Mouse (Mus musculus): ENCODE data around the gene Daam1. TPM values are rescaled to one million over a fixed set of nuclear protein-coding genes. Genes with fewer than 3 reads are reported as not detected.

Gene Daam1
- polyA plus RNA-seq, 1 experiment from 2014 or later: 10.4 TPM

- Histone ChIP-seq H3K27ac (no peak overlapping the region), H3K4me3 (no peak overlapping the region), H3K9ac (no peak overlapping the region), H3K4me1 (peaks cover 36% of the 10 kb centered on the region), H3K4me2 (no peak overlapping the region), H3K9me3 (no peaks in the 10 kb centered on the region), H3K36me3 (peaks cover 20% of the 10 kb centered on the region), H3K27me3 (no peaks in the 10 kb centered on the region)
- WGBS: 94% methylated on average over 6 of the region's 6 CpGs
- no peak for ATAC-seq (ENCODE audit: insufficient number of reproducible peaks, insufficient read depth, low FRiP score, low TSS enrichment, low read depth)
Measured at GRCm38 (mm10) chr12:71901859-71902258, 71.0 kb downstream of the Daam1 start.

- Histone ChIP-seq H3K9ac (no peak overlapping the region), H3K27me3 (no peaks in the 10 kb centered on the region), H3K4me3 (no peak overlapping the region), H3K36me3 (peaks cover 17% of the 10 kb centered on the region), H3K4me1 (peaks cover 36% of the 10 kb centered on the region), H3K27ac (no peak overlapping the region), H3K9me3 (no peaks in the 10 kb centered on the region), H3K4me2 (no peak overlapping the region)
- WGBS: 96% methylated on average over 1 of the region's 1 CpGs
- ATAC-seq (ENCODE audit: insufficient number of reproducible peaks, insufficient read depth, low FRiP score, low TSS enrichment, low read depth): no peak
Measured at GRCm38 (mm10) chr12:71902317-71902716, 71.4 kb downstream of the Daam1 start.

DNA sequence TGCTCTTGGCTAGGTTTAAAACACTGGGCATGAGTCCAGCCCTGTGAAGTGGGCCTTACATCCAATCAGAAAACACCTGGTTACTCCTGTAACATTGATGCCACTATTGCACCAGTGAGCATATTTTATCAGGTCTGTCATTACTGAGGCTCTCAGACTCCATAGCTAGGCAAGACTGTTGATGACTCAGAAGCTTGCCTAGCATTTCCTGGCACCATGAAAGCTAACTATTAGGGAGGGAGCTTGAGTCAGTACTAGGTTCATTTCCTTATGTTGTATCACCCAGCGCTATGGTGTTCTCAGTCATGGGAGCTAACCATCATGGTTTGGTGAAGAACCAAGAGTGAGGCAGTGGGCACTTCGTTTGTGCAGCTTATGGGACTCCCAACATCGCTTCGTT lies 72.3 kb downstream of the Daam1 start:
- 96% methylated on average over 4 of the region's 4 CpGs for WGBS

GRCm38 (mm10) chr12:71904310-71904709 lies 73.4 kb downstream of the Daam1 start:
- Histone ChIP-seq H3K36me3 (peaks cover 15% of the 10 kb centered on the region), H3K9me3 (no peaks in the 10 kb centered on the region), H3K27me3 (no peaks in the 10 kb centered on the region), H3K4me1 (peaks cover 16% of the 10 kb centered on the region), H3K27ac (no peak overlapping the region), H3K4me2 (no peak overlapping the region), H3K9ac (no peak overlapping the region), H3K4me3 (no peak overlapping the region)
- ATAC-seq (ENCODE audit: insufficient number of reproducible peaks, insufficient read depth, low FRiP score, low TSS enrichment, low read depth): no peak
- 88% methylated on average over 4 of the region's 4 CpGs for WGBS

More for the DNA sequence above, 72.3 kb downstream of the Daam1 start:
- H3K27me3 ChIP-seq: no peaks in the 10 kb centered on the region
- peaks cover 27% of the 10 kb centered on the region for H3K4me1 ChIP-seq
- no peak for ATAC-seq (ENCODE audit: insufficient number of reproducible peaks, insufficient read depth, low FRiP score, low TSS enrichment, low read depth)
- H3K9ac ChIP-seq: no peak overlapping the region
- H3K36me3 ChIP-seq: peaks cover 15% of the 10 kb centered on the region
- H3K4me3 ChIP-seq: no peak overlapping the region
- no peaks in the 10 kb centered on the region for H3K9me3 ChIP-seq
- H3K4me2 ChIP-seq: no peak overlapping the region
- H3K27ac ChIP-seq: no peak overlapping the region

- 84% methylated on average over 4 of the region's 4 CpGs for WGBS
- Histone ChIP-seq H3K9me3 (no peaks in the 10 kb centered on the region), H3K36me3 (peaks cover 15% of the 10 kb centered on the region), H3K27me3 (no peaks in the 10 kb centered on the region), H3K4me2 (no peak overlapping the region), H3K27ac (no peak overlapping the region), H3K4me1 (peaks cover 12% of the 10 kb centered on the region), H3K4me3 (no peak overlapping the region), H3K9ac (no peak overlapping the region)
- no peak for ATAC-seq (ENCODE audit: insufficient number of reproducible peaks, insufficient read depth, low FRiP score, low TSS enrichment, low read depth)
Measured at GRCm38 (mm10) chr12:71904926-71905325, 74.0 kb downstream of the Daam1 start.

GRCm38 (mm10) chr12:71905640-71906320 lies 74.9 kb downstream of the Daam1 start:
- peak overlapping the region; percentile 55; the same call in 1 of the 2 replicates for H3K27ac ChIP-seq
- no peaks in the 10 kb centered on the region for H3K27me3 ChIP-seq
- H3K4me2 ChIP-seq: no peak overlapping the region
- H3K9me3 ChIP-seq: no peaks in the 10 kb centered on the region
- no peak overlapping the region for H3K9ac ChIP-seq
- ATAC-seq (ENCODE audit: insufficient number of reproducible peaks, insufficient read depth, low FRiP score, low TSS enrichment, low read depth): no peak
- peaks cover 15% of the 10 kb centered on the region for H3K36me3 ChIP-seq
- no peak overlapping the region for H3K4me3 ChIP-seq
- H3K4me1 ChIP-seq: peaks cover 12% of the 10 kb centered on the region
- WGBS: 87% methylated on average over 13 of the region's 13 CpGs

- no peaks in the 10 kb centered on the region for H3K27me3 ChIP-seq
- H3K9me3 ChIP-seq: no peaks in the 10 kb centered on the region
- H3K4me2 ChIP-seq: no peak overlapping the region
- no peak overlapping the region for H3K9ac ChIP-seq
- H3K36me3 ChIP-seq: peaks cover 15% of the 10 kb centered on the region
- H3K4me1 ChIP-seq: peaks cover 12% of the 10 kb centered on the region
- 0 out of 2 replicates have a peak, but pooled peaks have one; percentile 15 for ATAC-seq (ENCODE audit: insufficient number of reproducible peaks, insufficient read depth, low FRiP score, low TSS enrichment, low read depth)
- WGBS: 81% methylated on average over 12 of the region's 12 CpGs
- no peak overlapping the region for H3K4me3 ChIP-seq
- 0 out of 2 replicates have a peak overlapping the region, but pooled peaks have one; percentile 22 for H3K27ac ChIP-seq
Measured at GRCm38 (mm10) chr12:71906582-71907267, 75.8 kb downstream of the Daam1 start.

DNA sequence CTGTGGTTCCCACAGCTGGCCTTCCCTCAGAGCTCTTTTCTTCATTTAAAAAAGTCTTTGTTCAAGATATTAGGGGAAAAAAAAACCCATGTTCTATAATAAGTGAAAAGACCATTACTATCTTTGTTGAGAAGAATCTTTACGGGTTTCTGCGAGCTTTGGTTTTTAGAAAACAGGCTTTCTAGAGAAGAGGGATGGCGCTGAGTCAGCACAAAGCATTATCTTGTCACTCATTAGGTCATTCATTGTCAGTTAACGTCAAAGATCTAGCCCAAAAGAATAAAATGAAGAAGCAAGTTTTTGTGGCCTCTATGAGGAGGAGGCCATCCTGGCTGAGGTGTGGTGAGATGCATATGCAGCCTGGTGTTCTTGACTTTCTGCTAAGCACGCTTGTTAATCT lies 78.1 kb downstream of the Daam1 start:
- Histone ChIP-seq H3K4me1 (peaks cover 15% of the 10 kb centered on the region), H3K27me3 (no peaks in the 10 kb centered on the region), H3K36me3 (no peaks in the 10 kb centered on the region), H3K9me3 (no peaks in the 10 kb centered on the region), H3K4me2 (no peak overlapping the region), H3K4me3 (no peak overlapping the region), H3K9ac (no peak overlapping the region), H3K27ac (no peak overlapping the region)
- no peak for ATAC-seq (ENCODE audit: insufficient number of reproducible peaks, insufficient read depth, low FRiP score, low TSS enrichment, low read depth)
- 89% methylated on average over 5 of the region's 5 CpGs for WGBS

GRCm38 (mm10) chr12:71910246-71910645 lies 79.4 kb downstream of the Daam1 start:
- no peak overlapping the region for H3K4me2 ChIP-seq
- no peaks in the 10 kb centered on the region for H3K9me3 ChIP-seq
- H3K4me3 ChIP-seq: no peak overlapping the region
- no peaks in the 10 kb centered on the region for H3K36me3 ChIP-seq
- WGBS: 69% methylated on average over 7 of the region's 7 CpGs
- no peak overlapping the region for H3K27ac ChIP-seq
- peaks cover 15% of the 10 kb centered on the region for H3K4me1 ChIP-seq
- ATAC-seq (ENCODE audit: insufficient number of reproducible peaks, insufficient read depth, low FRiP score, low TSS enrichment, low read depth): no peak
- no peak overlapping the region for H3K9ac ChIP-seq
- no peaks in the 10 kb centered on the region for H3K27me3 ChIP-seq

- no peak overlapping the region for H3K27ac ChIP-seq
- H3K4me1 ChIP-seq: 0 out of 2 replicates have a peak, but pooled peaks cover 3% of the 10 kb centered on the region
- no peak overlapping the region for H3K4me3 ChIP-seq
- H3K4me2 ChIP-seq: no peak overlapping the region
- no peak overlapping the region for H3K9ac ChIP-seq
- 90% methylated on average over 1 of the region's 1 CpGs for WGBS
- no peak for ATAC-seq (ENCODE audit: insufficient number of reproducible peaks, insufficient read depth, low FRiP score, low TSS enrichment, low read depth)
- H3K36me3 ChIP-seq: peaks cover 18% of the 10 kb centered on the region
- no peaks in the 10 kb centered on the region for H3K9me3 ChIP-seq
- no peaks in the 10 kb centered on the region for H3K27me3 ChIP-seq
Measured at GRCm38 (mm10) chr12:71912262-71912661, 81.4 kb downstream of the Daam1 start.

- no peak overlapping the region for H3K4me3 ChIP-seq
- H3K27me3 ChIP-seq: no peaks in the 10 kb centered on the region
- H3K36me3 ChIP-seq: peaks cover 32% of the 10 kb centered on the region
- H3K9ac ChIP-seq: no peak overlapping the region
- ATAC-seq (ENCODE audit: insufficient number of reproducible peaks, insufficient read depth, low FRiP score, low TSS enrichment, low read depth): no peak
- peak overlapping the region; percentile 51; the same call in 1 of the 2 replicates for H3K27ac ChIP-seq
- H3K4me2 ChIP-seq: no peak overlapping the region
- 53% methylated on average over 4 of the region's 4 CpGs for WGBS
- no peaks in the 10 kb centered on the region for H3K9me3 ChIP-seq
- H3K4me1 ChIP-seq: peaks cover 24% of the 10 kb centered on the region
Measured at GRCm38 (mm10) chr12:71919156-71919555, 88.3 kb downstream of the Daam1 start.

DNA sequence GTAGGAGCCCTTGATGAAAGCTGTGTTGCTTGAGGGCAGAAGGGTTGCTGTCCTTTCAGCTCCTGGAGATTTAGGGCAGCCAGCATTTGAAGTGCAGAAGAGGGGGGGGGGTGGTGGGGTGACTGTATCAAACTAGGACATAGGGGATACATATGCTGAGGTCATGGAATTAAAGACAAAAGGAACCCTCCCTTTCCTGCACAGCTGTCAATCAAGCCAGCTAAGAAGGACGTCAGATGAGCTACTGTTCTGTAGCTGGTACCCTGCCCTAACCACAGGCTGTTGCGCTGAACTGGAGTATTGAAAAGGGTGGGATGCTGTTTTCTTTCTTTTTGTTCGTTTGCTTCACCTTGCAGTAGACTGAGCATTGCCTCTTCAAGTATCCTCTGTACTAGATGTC lies 89.1 kb downstream of the Daam1 start:
- H3K9me3 ChIP-seq: no peaks in the 10 kb centered on the region
- H3K27me3 ChIP-seq: no peaks in the 10 kb centered on the region
- peaks cover 32% of the 10 kb centered on the region for H3K36me3 ChIP-seq
- peaks cover 24% of the 10 kb centered on the region for H3K4me1 ChIP-seq
- 52% methylated on average over 3 of the region's 3 CpGs for WGBS
- H3K4me2 ChIP-seq: no peak overlapping the region
- no peak overlapping the region for H3K9ac ChIP-seq
- H3K27ac ChIP-seq: 0 out of 2 replicates have a peak overlapping the region, but pooled peaks have one; percentile 51
- no peak for ATAC-seq (ENCODE audit: insufficient number of reproducible peaks, insufficient read depth, low FRiP score, low TSS enrichment, low read depth)
- H3K4me3 ChIP-seq: no peak overlapping the region

Measured in embryonic facial prominence, embryonic 13.5 days (tissue).